Mouse (Mus musculus) G1E (cell line): ENCODE data around the gene Yif1b. TPM values are rescaled to one million over a fixed set of nuclear protein-coding genes. Genes with fewer than 3 reads are reported as not detected.

Experiments
- ATAC-seq: 2 replicates; pipeline ENCODE4 v1.8.0; 2016; ENCODE audit warnings: mild to moderate bottlenecking; ENCODE audit not compliant: insufficient number of reproducible peaks, poor library complexity, low FRiP score, severe bottlenecking; ENCODE audit errors: extremely low read depth
- DNase-seq: peaks from one replicate; pipeline ENCODE4 v3.0.0; 2012; ENCODE audit warnings: low spot score
- H3K27me3 ChIP-seq: 2 replicates; pipeline ENCODE4 v1.6.1; 2012; ENCODE audit warnings: mild to moderate bottlenecking, low read length, inconsistent platforms; ENCODE audit not compliant: insufficient read depth
- H3K36me3 ChIP-seq: replicated peaks from 2 replicates; pipeline ENCODE3; 2012; ENCODE audit warnings: mild to moderate bottlenecking, inconsistent platforms
- H3K4me1 ChIP-seq: 2 replicates; pipeline ENCODE4 v1.6.1; 2012; ENCODE audit warnings: low read depth, low read length, inconsistent platforms, mixed read lengths; ENCODE audit not compliant: insufficient read depth
- H3K4me3 ChIP-seq: 2 replicates; pipeline ENCODE4 v1.5.1; 2012; ENCODE audit warnings: low read depth, mild to moderate bottlenecking, inconsistent platforms, low read length, moderate library complexity, mixed read lengths
- H3K9me3 ChIP-seq: replicated peaks from 2 replicates; pipeline ENCODE4 v1.6.1; 2012; ENCODE audit warnings: inconsistent platforms
- CTCF ChIP-seq: IDR thresholded peaks from 2 replicates; pipeline ENCODE4 v1.5.1; 2012; ENCODE audit warnings: low read depth, low read length, inconsistent platforms, mixed read lengths
- GATA1 ChIP-seq: IDR thresholded peaks from 2 replicates; pipeline ENCODE4 v1.6.1; 2012; ENCODE audit warnings: borderline replicate concordance, low read length, inconsistent platforms, mixed read lengths
- GATA2 ChIP-seq: IDR thresholded peaks from 2 replicates; pipeline ENCODE4 v1.6.1; 2012; ENCODE audit warnings: low read depth, low read length, inconsistent platforms, borderline replicate concordance
- POLR2AphosphoS5 ChIP-seq: IDR thresholded peaks from 2 replicates; pipeline ENCODE4 v1.6.1; 2012; ENCODE audit warnings: low read depth, low read length, inconsistent platforms; ENCODE audit not compliant: insufficient replicate concordance
- TAL1 ChIP-seq: conservative IDR thresholded peaks from 2 replicates; pipeline ENCODE4 v1.6.1; 2012; ENCODE audit warnings: low read depth, low read length, inconsistent platforms, mixed read lengths
- polyA plus RNA-seq: library from polyadenylated mRNA; stranded (reverse); fragments of >175 nt; gene quantifications from 2 replicates; pipeline ENCODE4 v1.2.3, GENCODE M21; 2012
- total RNA-seq, 2 experiments: library from RNA; stranded (forward) in 1 of 2; stranded (reverse) in 1 of 2; fragments of 200-1000 nt in 1 of 2; fragments of >200 nt in 1 of 2; fragmentation: Nextera tagmentation in 1 of 2; gene quantifications; 2 replicates each; pipeline ENCODE4 v1.2.3; 2014 to 2017

Yif1b gene
- total and polyA plus RNA-seq, 3 experiments: 27.8 to 228 (median 114) TPM

- TF ChIP-seq CTCF (no peak), GATA1 (no peak), TAL1 (no peak), GATA2 (no peak), POLR2AphosphoS5 (no peak)
- Histone ChIP-seq H3K4me1 (peaks cover 43% of the 10 kb centered on the region), H3K9me3 (no peaks in the 10 kb centered on the region), H3K36me3 (no peaks in the 10 kb centered on the region), H3K4me3 (no peak overlapping the region), H3K27me3 (peaks cover 50% of the 10 kb centered on the region)
- no peak for ATAC-seq
- DNase-seq: no peak
These were observed 53.7 kb downstream of the Yif1b start for GRCm38 (mm10) chr7:29291616-29292457.

- no peak for ATAC-seq
- Histone ChIP-seq H3K4me1 (peaks cover 39% of the 10 kb centered on the region), H3K9me3 (no peaks in the 10 kb centered on the region), H3K27me3 (peaks cover 43% of the 10 kb centered on the region), H3K36me3 (no peaks in the 10 kb centered on the region), H3K4me3 (no peak overlapping the region)
- no peak for DNase-seq
- TF ChIP-seq POLR2AphosphoS5 (no peak), CTCF (no peak), GATA2 (no peak), TAL1 (no peak), GATA1 (no peak)
These were observed 54.4 kb downstream of the Yif1b start for GRCm38 (mm10) chr7:29292458-29293098.

- no peak for DNase-seq
- H3K4me1 ChIP-seq: peaks cover 38% of the 10 kb centered on the region
- H3K36me3 ChIP-seq: no peaks in the 10 kb centered on the region
- TF ChIP-seq CTCF: no peak
- TF ChIP-seq TAL1: no peak
- no peak for TF ChIP-seq POLR2AphosphoS5
- TF ChIP-seq GATA2: no peak
- no peak for TF ChIP-seq GATA1
- H3K4me3 ChIP-seq: no peak overlapping the region
- H3K9me3 ChIP-seq: no peaks in the 10 kb centered on the region
- ATAC-seq: no peak
- peaks cover 40% of the 10 kb centered on the region for H3K27me3 ChIP-seq
These were observed 55.3 kb downstream of the Yif1b start for GRCm38 (mm10) chr7:29293131-29294065.

- Histone ChIP-seq H3K27me3 (peaks cover 42% of the 10 kb centered on the region), H3K4me1 (peaks cover 30% of the 10 kb centered on the region), H3K36me3 (no peaks in the 10 kb centered on the region), H3K9me3 (no peaks in the 10 kb centered on the region), H3K4me3 (no peak overlapping the region)
- TF ChIP-seq POLR2AphosphoS5 (no peak), TAL1 (no peak)
- ATAC-seq (no peak), DNase-seq (no peak)
These were observed 56.1 kb downstream of the Yif1b start for GRCm38 (mm10) chr7:29294111-29294761.

- no peak for DNase-seq
- peaks cover 42% of the 10 kb centered on the region for H3K27me3 ChIP-seq
- H3K9me3 ChIP-seq: no peaks in the 10 kb centered on the region
These were observed 57.9 kb downstream of the Yif1b start for GRCm38 (mm10) chr7:29295861-29296647.

More at GRCm38 (mm10) chr7:29295861-29296647, 57.9 kb downstream of the Yif1b start:
- ATAC-seq: no peak
- H3K36me3 ChIP-seq: peaks cover 14% of the 10 kb centered on the region
- TF ChIP-seq TAL1 (no peak), CTCF (no peak), GATA2 (no peak), POLR2AphosphoS5 (no peak), GATA1 (no peak)
- H3K4me3 ChIP-seq: no peak overlapping the region
- peaks cover 26% of the 10 kb centered on the region for H3K4me1 ChIP-seq
